Mouse (Mus musculus) hindbrain, embryonic 16.5 days (tissue): Measurements from ENCODE around the gene Uspl1. TPM values are rescaled to one million over a fixed set of nuclear protein-coding genes. Genes with fewer than 3 reads are reported as not detected.
"Not testable (repeated sequence)": the region's sequence is repeated elsewhere in the genome, so short reads cannot be mapped to it uniquely, and the experiment has no call there.

Experiments
- ATAC-seq: fragments of 200-750 bp; cut with Nextera tagmentation; 2 replicates; pipeline ENCODE4 v1.8.0; 2017; ENCODE audit warnings: moderate TSS enrichment, moderate library complexity
- H3K27ac ChIP-seq: fragments of 300-500 bp; sonication (generic); 2 replicates; pipeline ENCODE4 v1.5.1; 2014; ENCODE audit warnings: low read depth, mild to moderate bottlenecking, control low read depth, low read length, moderate library complexity
- H3K27me3 ChIP-seq: fragments of 300-500 bp; sonication (generic); replicated peaks from 2 replicates; pipeline ENCODE4 v1.6.1; 2014; ENCODE audit warnings: low read length; ENCODE audit not compliant: control insufficient read depth, insufficient read depth
- H3K36me3 ChIP-seq: fragments of 300-500 bp; sonication (generic); 2 replicates; pipeline ENCODE4 v1.6.1; 2014; ENCODE audit warnings: mild to moderate bottlenecking, low read length, moderate library complexity, mixed read lengths; ENCODE audit not compliant: control insufficient read depth, insufficient read depth
- H3K4me1 ChIP-seq: fragments of 300-500 bp; sonication (generic); 2 replicates; pipeline ENCODE4 v1.6.1; 2014; ENCODE audit warnings: low read depth, low read length; ENCODE audit not compliant: control insufficient read depth, insufficient read depth
- H3K4me2 ChIP-seq: fragments of 300-500 bp; sonication (generic); 2 replicates; pipeline ENCODE4 v1.6.1; 2014; ENCODE audit warnings: mild to moderate bottlenecking, low read length, control low read depth, moderate library complexity
- H3K4me3 ChIP-seq: fragments of 300-500 bp; sonication (generic); 2 replicates; pipeline ENCODE4 v1.5.1; 2014; ENCODE audit warnings: mild to moderate bottlenecking, low read length, control low read depth, moderate library complexity
- H3K9ac ChIP-seq: fragments of 300-500 bp; sonication (generic); 2 replicates; pipeline ENCODE4 v1.6.1; 2014; ENCODE audit warnings: low read depth, mild to moderate bottlenecking, control low read depth, low read length, moderate library complexity
- H3K9me3 ChIP-seq: fragments of 300-500 bp; sonication (generic); 2 replicates; pipeline ENCODE4 v1.6.1; 2014; ENCODE audit warnings: mild to moderate bottlenecking, low read length, moderate library complexity; ENCODE audit not compliant: control insufficient read depth
- WGBS: fragments of 180-500 bp; shearing (Covaris S2); extraction: QIAGEN DNeasy Blood & Tissue Kit; methylation state at CpG from one replicate; pipeline ENCODE4 v1.1.7; 2014; 5-methylcytosine and 5-hydroxymethylcytosine counted together
- polyA plus RNA-seq: library from polyadenylated mRNA; unstranded; fragments of >200 nt; fragmentation: Nextera tagmentation; extraction: Ambion mirVana; gene quantifications from 2 replicates; pipeline ENCODE4 v1.2.1, GENCODE M21; 2015

Gene Uspl1
- polyA plus RNA-seq = 48.4 and 52.0 TPM in 2 replicates

DNA sequence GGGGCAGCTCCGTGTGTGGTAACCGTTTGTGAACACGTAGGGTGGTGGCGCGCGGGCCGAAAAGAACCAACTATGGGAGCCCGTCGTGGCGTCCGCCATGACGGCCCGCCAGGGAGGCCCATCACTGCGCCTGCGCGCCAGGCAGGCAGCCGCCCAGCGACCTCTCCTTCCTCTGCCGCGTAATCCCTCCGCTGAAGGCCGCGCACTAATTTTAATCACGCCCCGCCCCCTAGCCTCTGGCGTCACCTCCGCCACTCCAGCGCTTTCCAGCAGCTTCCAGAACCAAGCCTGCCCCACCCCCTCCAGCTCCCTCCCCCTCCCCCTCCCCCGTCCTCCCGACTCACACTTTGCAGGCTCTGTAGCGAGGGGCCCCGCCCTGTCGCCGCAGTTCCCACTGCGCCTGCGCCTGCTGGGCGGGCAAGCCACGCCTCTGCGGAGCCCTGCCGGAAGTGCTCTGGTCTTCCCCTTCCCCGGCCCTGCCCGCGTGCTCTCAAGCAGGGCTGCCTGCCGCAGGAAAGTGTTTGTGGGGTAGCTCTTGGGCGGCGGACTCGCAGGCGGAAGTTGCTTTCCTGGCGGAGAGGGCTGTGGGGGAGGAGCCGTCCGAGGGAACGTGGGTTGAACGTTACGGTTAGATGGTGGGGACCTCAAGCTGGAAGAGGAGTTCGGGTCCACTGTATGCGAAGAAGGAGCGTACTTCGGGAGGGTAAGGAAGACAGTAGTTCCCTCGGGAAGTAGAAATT lies at the start of gene Uspl1, which contains the start of gene Hmgb1:
Gene Uspl1, plus strand, starts transcription at position 247 of the 740 bp plus-strand sequence.
Gene Hmgb1, minus strand, starts transcription at position 386 of the 740 bp plus-strand sequence.
- peaks cover 2% of the 10 kb centered on the region; the same call in 1 of the 2 replicates for H3K36me3 ChIP-seq
- ATAC-seq = peak; percentile 99
- peak within 1 kb of the TSS; percentile 69 for H3K4me2 ChIP-seq
- peaks cover 17% of the 10 kb centered on the region for H3K4me1 ChIP-seq
- WGBS = under 1% methylated on average over 55 of the region's 59 CpGs
- H3K27me3 ChIP-seq = no peaks in the 10 kb centered on the region
- peak within 1 kb of the TSS; percentile 73 for H3K4me3 ChIP-seq
- no peaks in the 10 kb centered on the region for H3K9me3 ChIP-seq
- peak within 1 kb of the TSS; percentile 80 for H3K9ac ChIP-seq
- H3K27ac ChIP-seq = peak within 1 kb of the TSS; percentile 96

DNA sequence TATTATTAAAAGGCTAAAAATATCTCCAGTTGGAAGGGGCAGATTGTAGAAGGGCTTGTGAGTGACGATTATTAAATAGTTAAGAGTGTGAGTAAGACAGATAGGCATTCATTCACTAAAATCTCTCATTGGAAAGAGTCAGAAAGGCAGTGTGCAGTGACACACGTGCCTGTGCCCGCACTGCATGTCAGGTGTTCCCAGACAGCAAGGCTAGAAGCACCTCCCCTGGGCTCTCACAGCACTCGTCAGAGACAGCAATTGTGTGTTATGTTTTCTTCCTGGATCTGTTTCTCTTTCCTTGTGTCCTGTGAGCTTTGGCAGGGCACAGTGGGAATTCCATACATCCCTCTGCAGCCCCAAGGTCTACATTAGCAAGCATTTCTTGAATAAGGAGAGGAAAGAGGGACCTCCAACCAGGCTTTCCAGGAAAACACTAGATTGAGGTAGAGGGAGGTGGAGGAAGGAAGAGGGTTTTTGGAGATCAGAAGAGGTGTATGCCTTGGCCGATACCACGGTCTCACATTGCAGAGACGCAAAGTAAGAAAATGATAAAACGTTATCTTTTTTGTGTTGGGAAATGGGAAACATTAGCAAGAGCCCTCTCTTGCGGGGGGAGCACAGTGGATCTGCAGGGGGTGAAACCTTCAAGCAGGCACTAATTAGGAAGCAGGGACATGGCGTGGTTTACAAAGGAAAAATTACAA lies 49.2 kb upstream of the Uspl1 start:
- Histone ChIP-seq H3K4me3 (no peak overlapping the region), H3K27ac (no peak overlapping the region), H3K9ac (no peak overlapping the region), H3K27me3 (no peaks in the 10 kb centered on the region), H3K36me3 (no peaks in the 10 kb centered on the region), H3K9me3 (no peaks in the 10 kb centered on the region), H3K4me1 (no peaks in the 10 kb centered on the region), H3K4me2 (no peak overlapping the region)
- no peak for ATAC-seq
- WGBS = 70% methylated on average over 10 of the region's 10 CpGs

DNA sequence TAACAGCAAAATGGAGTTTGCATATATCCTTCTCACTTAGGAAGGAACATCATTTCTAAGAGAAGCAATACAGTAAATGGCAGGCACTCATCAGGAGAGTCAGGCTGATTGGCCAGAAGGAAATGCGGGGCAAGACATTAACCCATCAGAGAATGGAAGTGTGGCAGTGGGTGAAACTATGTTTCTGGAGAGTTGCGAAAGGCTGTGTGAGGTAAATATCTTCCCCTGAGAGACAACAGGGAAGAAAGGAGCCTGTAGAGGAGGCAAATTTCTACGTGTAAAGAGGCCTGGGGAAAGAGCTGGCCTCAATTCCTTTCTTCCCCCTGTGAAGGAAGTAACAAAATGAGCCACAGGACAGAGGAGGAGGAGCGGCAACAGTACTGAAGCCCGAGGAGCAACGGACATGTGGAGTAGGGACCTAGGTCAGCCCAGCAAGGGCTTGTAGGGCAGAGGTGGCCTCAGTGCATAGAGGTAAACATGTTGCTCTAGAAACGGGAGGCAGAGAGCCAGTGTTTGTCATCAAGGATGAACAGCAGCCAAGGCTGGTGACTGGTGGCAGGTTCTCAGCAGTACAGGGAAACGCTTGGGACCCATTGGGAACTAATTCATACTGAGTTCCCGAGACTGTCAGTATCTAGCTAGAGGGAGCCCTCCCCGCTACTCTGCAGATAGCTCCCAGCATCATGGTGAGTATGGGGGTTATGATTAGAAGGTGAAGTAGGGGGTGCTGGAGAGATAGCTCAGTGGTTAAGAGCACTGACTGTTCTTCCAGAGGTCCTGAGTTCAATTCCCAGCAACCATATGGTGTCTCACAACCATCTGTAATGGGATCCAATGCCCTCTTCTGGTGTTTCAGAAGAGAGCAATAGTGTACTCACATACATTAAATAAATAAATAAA lies 48.4 kb upstream of the Uspl1 start:
- no peak overlapping the region for H3K4me2 ChIP-seq
- no peaks in the 10 kb centered on the region for H3K4me1 ChIP-seq
- ATAC-seq = no peak
- H3K9me3 ChIP-seq = no peaks in the 10 kb centered on the region
- no peak overlapping the region for H3K4me3 ChIP-seq
- H3K9ac ChIP-seq = no peak overlapping the region
- WGBS = 78% methylated on average over 10 of the region's 10 CpGs
- H3K27ac ChIP-seq = no peak overlapping the region
- no peaks in the 10 kb centered on the region for H3K27me3 ChIP-seq
- H3K36me3 ChIP-seq = no peaks in the 10 kb centered on the region

DNA sequence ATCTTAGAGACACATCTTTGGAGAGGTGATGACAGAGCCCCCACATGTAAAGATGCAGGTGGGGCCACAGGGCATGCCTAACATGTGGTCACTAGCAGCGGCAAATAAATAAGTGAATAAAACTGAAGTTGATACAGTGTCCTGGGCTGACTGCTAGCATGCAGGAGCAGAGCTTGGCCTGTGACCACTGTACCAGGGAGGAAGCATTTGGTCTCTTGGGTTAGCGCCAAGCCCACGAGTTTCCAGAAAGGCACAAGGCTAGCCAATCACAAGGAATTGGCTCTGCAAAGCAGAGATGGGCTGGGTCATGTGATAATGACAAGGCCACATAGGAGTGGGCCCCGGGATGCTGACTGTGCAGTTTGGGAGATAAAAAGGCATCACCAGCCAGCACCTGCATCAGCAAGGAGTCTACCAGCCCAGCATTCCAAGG lies 47.2 kb upstream of the Uspl1 start:
- H3K36me3 ChIP-seq = no peaks in the 10 kb centered on the region
- no peak overlapping the region for H3K4me2 ChIP-seq

DNA sequence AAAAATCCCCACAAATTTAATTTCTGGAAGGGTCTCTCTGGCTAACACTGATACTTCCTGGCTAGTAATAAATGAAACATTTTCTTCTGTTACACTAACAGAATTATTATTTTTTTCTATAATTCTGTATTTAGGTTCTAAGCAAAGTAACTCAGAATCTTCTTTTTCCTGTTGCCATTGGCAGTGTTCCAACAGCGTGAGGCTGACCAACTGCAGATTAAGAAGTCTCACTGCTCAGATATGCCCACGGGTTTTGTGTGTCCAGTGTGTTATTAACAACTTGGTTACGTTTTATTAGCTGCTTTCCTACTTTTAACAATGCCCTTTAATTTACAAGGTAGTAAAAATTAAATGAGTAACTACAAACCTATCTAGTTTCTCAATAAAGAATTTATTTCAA lies 46.7 kb upstream of the Uspl1 start:
- H3K27ac ChIP-seq = no peak overlapping the region
- ATAC-seq = no peak
- H3K4me2 ChIP-seq = no peak overlapping the region
- H3K4me3 ChIP-seq = no peak overlapping the region
- H3K9ac ChIP-seq = no peak overlapping the region
- no peaks in the 10 kb centered on the region for H3K36me3 ChIP-seq
- WGBS = 69% methylated on average over 3 of the region's 3 CpGs
- no peaks in the 10 kb centered on the region for H3K9me3 ChIP-seq
- H3K27me3 ChIP-seq = no peaks in the 10 kb centered on the region
- no peaks in the 10 kb centered on the region for H3K4me1 ChIP-seq

More for the DNA sequence above, 47.2 kb upstream of the Uspl1 start:
- Histone ChIP-seq H3K4me1 (no peaks in the 10 kb centered on the region), H3K27ac (no peak overlapping the region), H3K9me3 (no peaks in the 10 kb centered on the region), H3K27me3 (no peaks in the 10 kb centered on the region), H3K9ac (no peak overlapping the region), H3K4me3 (no peak overlapping the region)
- ATAC-seq = no peak
- WGBS = 83% methylated on average over 4 of the region's 4 CpGs

DNA sequence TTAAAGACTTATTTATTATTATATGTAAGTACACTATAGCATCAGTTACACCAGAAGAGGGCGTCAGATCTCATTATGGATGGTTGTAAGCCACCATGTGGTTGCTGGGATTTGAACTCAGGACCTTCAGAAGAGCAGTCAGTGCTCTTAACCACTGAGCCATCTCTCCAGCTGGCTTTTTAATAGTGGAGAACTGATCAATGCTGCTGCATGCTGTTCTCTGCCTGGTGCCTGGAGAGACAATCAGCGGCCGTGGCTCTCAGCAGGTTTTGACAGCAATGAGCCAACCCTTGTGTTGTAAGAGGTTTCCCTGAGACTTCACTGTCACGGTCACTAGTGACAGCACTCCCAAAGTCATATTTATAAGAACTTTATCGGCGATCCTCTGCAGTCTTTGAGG lies 46.1 kb upstream of the Uspl1 start:
- not testable (repeated sequence) for H3K9me3 ChIP-seq, H3K4me1 ChIP-seq, H3K9ac ChIP-seq, H3K27me3 ChIP-seq, ATAC-seq, H3K27ac ChIP-seq, H3K4me2 ChIP-seq, H3K4me3 ChIP-seq, H3K36me3 ChIP-seq
- WGBS = 86% methylated on average over 6 of the region's 6 CpGs

DNA sequence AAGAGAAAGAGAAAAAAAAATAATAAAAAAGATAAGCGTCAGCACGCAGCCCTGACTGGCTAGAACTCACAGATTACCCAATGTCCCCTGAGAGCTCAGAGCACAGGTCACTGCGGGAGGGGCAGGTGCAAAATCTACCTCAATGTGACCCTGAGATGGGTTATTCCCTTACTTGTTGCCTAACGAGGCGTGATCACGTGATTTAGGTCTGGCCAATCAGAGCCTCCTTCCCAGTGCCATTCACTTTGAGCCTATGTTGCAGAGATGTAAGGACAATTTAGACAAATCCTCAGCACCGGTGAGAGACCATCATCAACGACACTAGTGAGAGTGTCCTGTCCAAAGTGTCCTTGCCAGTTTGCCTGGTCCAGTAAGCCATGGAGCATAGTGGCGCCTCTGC lies 43.8 kb upstream of the Uspl1 start:
- no peak overlapping the region for H3K9ac ChIP-seq
- H3K27ac ChIP-seq = no peak overlapping the region
- no peaks in the 10 kb centered on the region for H3K4me1 ChIP-seq
- H3K9me3 ChIP-seq = no peaks in the 10 kb centered on the region
- no peak overlapping the region for H3K4me3 ChIP-seq
- H3K36me3 ChIP-seq = no peaks in the 10 kb centered on the region
- H3K4me2 ChIP-seq = peak overlapping the region; percentile 9; the same call in 1 of the 2 replicates
- 64% methylated on average over 9 of the region's 9 CpGs for WGBS
- no peaks in the 10 kb centered on the region for H3K27me3 ChIP-seq
- no peak for ATAC-seq

DNA sequence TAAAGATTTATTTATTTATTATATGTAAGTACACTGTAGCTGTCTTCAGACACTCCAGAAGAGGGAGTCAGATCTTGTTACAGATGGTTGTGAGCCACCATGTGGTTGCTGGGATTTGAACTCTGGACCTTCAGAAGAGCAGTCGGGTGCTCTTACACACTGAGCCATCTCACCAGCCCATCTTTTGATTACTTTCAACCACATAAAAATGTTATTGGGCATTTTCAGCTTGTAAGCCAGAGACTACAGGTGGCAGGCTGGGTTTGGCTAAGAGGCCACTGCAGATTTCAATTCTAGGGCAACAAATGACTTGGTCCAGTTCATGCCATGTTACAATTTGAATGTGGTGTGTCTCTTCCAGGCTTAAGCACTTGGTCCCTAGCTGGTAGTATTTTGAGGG lies 43.0 kb upstream of the Uspl1 start:
- not testable (repeated sequence) for H3K27ac ChIP-seq, H3K4me3 ChIP-seq, H3K27me3 ChIP-seq, H3K9me3 ChIP-seq, H3K4me2 ChIP-seq, ATAC-seq, H3K9ac ChIP-seq, H3K36me3 ChIP-seq, H3K4me1 ChIP-seq
- WGBS = 88% methylated on average over 1 of the region's 1 CpGs
